Mouse (Mus musculus): ENCODE data around the gene Slc25a39. TPM values are rescaled to one million over a fixed set of nuclear protein-coding genes. Genes with fewer than 3 reads are reported as not detected.

Gene Slc25a39
- polyA plus RNA-seq, 1 experiment from 2014 or later: 168 TPM

GRCm38 (mm10) chr11:102374108-102374725 is 33.5 kb downstream of the Slc25a39 start:
- H3K9me3 ChIP-seq (replicated peaks; ENCODE audit: control insufficient read depth, low read length): no peaks in the 10 kb centered on the region
- DNase-seq (ENCODE audit: low spot score) (no peak), ATAC-seq (replicated peaks; ENCODE audit: insufficient number of reproducible peaks, low FRiP score, low TSS enrichment, low read depth) (no peak)
- 79% methylated on average over 7 of the region's 7 CpGs for WGBS
- H3K4me3 ChIP-seq (ENCODE audit: low read depth, low read length): no peak overlapping the region
- no peaks in the 10 kb centered on the region for H3K27me3 ChIP-seq (ENCODE audit: control insufficient read depth, insufficient read depth, low read length)
- no peaks in the 10 kb centered on the region for H3K36me3 ChIP-seq (replicated peaks; ENCODE audit: control insufficient read depth, insufficient read depth, low read depth, low read length)
- no peak overlapping the region for H3K4me2 ChIP-seq (ENCODE audit: low read depth, low read length)
- H3K4me1 ChIP-seq (ENCODE audit: control insufficient read depth, insufficient read depth, low read length): no peaks in the 10 kb centered on the region
- H3K27ac ChIP-seq (replicated peaks; ENCODE audit: low read depth, low read length): no peak overlapping the region
- no peak overlapping the region for H3K9ac ChIP-seq (replicated peaks; ENCODE audit: low read length)

GRCm38 (mm10) chr11:102373646-102374045 is 34.1 kb downstream of the Slc25a39 start:
- ATAC-seq (replicated peaks; ENCODE audit: insufficient number of reproducible peaks, low FRiP score, low TSS enrichment, low read depth): no peak
- DNase-seq (ENCODE audit: low spot score): no peak
- no peak overlapping the region for H3K4me3 ChIP-seq (ENCODE audit: low read depth, low read length)
- H3K36me3 ChIP-seq (replicated peaks; ENCODE audit: control insufficient read depth, insufficient read depth, low read depth, low read length): no peaks in the 10 kb centered on the region
- peak overlapping the region; percentile 19; the same call in 1 of the 2 replicates for H3K4me2 ChIP-seq (ENCODE audit: low read depth, low read length)
- no peak overlapping the region; the same call in 1 of the 2 replicates for H3K27ac ChIP-seq (replicated peaks; ENCODE audit: low read depth, low read length)
- H3K9me3 ChIP-seq (replicated peaks; ENCODE audit: control insufficient read depth, low read length): no peaks in the 10 kb centered on the region
- H3K27me3 ChIP-seq (ENCODE audit: control insufficient read depth, insufficient read depth, low read length): no peaks in the 10 kb centered on the region
- 24% methylated on average over 2 of the region's 2 CpGs for WGBS
- H3K9ac ChIP-seq (replicated peaks; ENCODE audit: low read length): no peak overlapping the region
- no peaks in the 10 kb centered on the region for H3K4me1 ChIP-seq (ENCODE audit: control insufficient read depth, insufficient read depth, low read length)

- Histone ChIP-seq H3K9me3 (replicated peaks; ENCODE audit: control insufficient read depth, low read length) (no peaks in the 10 kb centered on the region), H3K27ac (replicated peaks; ENCODE audit: low read depth, low read length) (no peak overlapping the region), H3K4me1 (ENCODE audit: control insufficient read depth, insufficient read depth, low read length) (no peaks in the 10 kb centered on the region), H3K4me2 (ENCODE audit: low read depth, low read length) (no peak overlapping the region), H3K9ac (replicated peaks; ENCODE audit: low read length) (no peak overlapping the region), H3K36me3 (replicated peaks; ENCODE audit: control insufficient read depth, insufficient read depth, low read depth, low read length) (no peaks in the 10 kb centered on the region), H3K27me3 (ENCODE audit: control insufficient read depth, insufficient read depth, low read length) (no peaks in the 10 kb centered on the region), H3K4me3 (ENCODE audit: low read depth, low read length) (no peak overlapping the region)
- 41% methylated on average over 14 of the region's 14 CpGs for WGBS
- DNase-seq (ENCODE audit: low spot score): no peak
- no peak for ATAC-seq (replicated peaks; ENCODE audit: insufficient number of reproducible peaks, low FRiP score, low TSS enrichment, low read depth)
Observed at GRCm38 (mm10) chr11:102372936-102373335, 34.8 kb downstream of the Slc25a39 start.

- H3K4me3 ChIP-seq (ENCODE audit: low read depth, low read length): no peak overlapping the region
- no peaks in the 10 kb centered on the region for H3K4me1 ChIP-seq (ENCODE audit: control insufficient read depth, insufficient read depth, low read length)
- no peaks in the 10 kb centered on the region for H3K27me3 ChIP-seq (ENCODE audit: control insufficient read depth, insufficient read depth, low read length)
- no peaks in the 10 kb centered on the region for H3K36me3 ChIP-seq (replicated peaks; ENCODE audit: control insufficient read depth, insufficient read depth, low read depth, low read length)
- H3K4me2 ChIP-seq (ENCODE audit: low read depth, low read length): no peak overlapping the region
- no peak overlapping the region for H3K27ac ChIP-seq (replicated peaks; ENCODE audit: low read depth, low read length)
- ATAC-seq (replicated peaks; ENCODE audit: insufficient number of reproducible peaks, low FRiP score, low TSS enrichment, low read depth) (no peak), DNase-seq (ENCODE audit: low spot score) (no peak)
- H3K9me3 ChIP-seq (replicated peaks; ENCODE audit: control insufficient read depth, low read length): no peaks in the 10 kb centered on the region
- 84% methylated on average over 12 of the region's 12 CpGs for WGBS
- no peak overlapping the region for H3K9ac ChIP-seq (replicated peaks; ENCODE audit: low read length)
Observed at GRCm38 (mm10) chr11:102371926-102372685, 35.6 kb downstream of the Slc25a39 start.

GRCm38 (mm10) chr11:102370285-102370684 is 37.5 kb downstream of the Slc25a39 start:
- no peak for DNase-seq (ENCODE audit: low spot score)
- H3K4me1 ChIP-seq (ENCODE audit: control insufficient read depth, insufficient read depth, low read length): no peaks in the 10 kb centered on the region
- no peak overlapping the region for H3K27ac ChIP-seq (replicated peaks; ENCODE audit: low read depth, low read length)
- H3K9me3 ChIP-seq (replicated peaks; ENCODE audit: control insufficient read depth, low read length): no peaks in the 10 kb centered on the region
- no peak overlapping the region for H3K4me3 ChIP-seq (ENCODE audit: low read depth, low read length)
- WGBS: 43% methylated on average over 7 of the region's 7 CpGs
- H3K36me3 ChIP-seq (replicated peaks; ENCODE audit: control insufficient read depth, insufficient read depth, low read depth, low read length): no peaks in the 10 kb centered on the region
- no peak overlapping the region for H3K4me2 ChIP-seq (ENCODE audit: low read depth, low read length)
- H3K9ac ChIP-seq (replicated peaks; ENCODE audit: low read length): no peak overlapping the region
- no peaks in the 10 kb centered on the region for H3K27me3 ChIP-seq (ENCODE audit: control insufficient read depth, insufficient read depth, low read length)
- no peak for ATAC-seq (replicated peaks; ENCODE audit: insufficient number of reproducible peaks, low FRiP score, low TSS enrichment, low read depth)

- ATAC-seq (replicated peaks; ENCODE audit: insufficient number of reproducible peaks, low FRiP score, low TSS enrichment, low read depth) (no peak), DNase-seq (ENCODE audit: low spot score) (no peak)
- Histone ChIP-seq H3K9ac (replicated peaks; ENCODE audit: low read length) (no peak overlapping the region), H3K9me3 (replicated peaks; ENCODE audit: control insufficient read depth, low read length) (no peaks in the 10 kb centered on the region), H3K27ac (replicated peaks; ENCODE audit: low read depth, low read length) (no peak overlapping the region), H3K4me2 (ENCODE audit: low read depth, low read length) (no peak overlapping the region), H3K27me3 (ENCODE audit: control insufficient read depth, insufficient read depth, low read length) (no peaks in the 10 kb centered on the region), H3K4me3 (ENCODE audit: low read depth, low read length) (no peak overlapping the region), H3K36me3 (replicated peaks; ENCODE audit: control insufficient read depth, insufficient read depth, low read depth, low read length) (no peaks in the 10 kb centered on the region), H3K4me1 (ENCODE audit: control insufficient read depth, insufficient read depth, low read length) (no peaks in the 10 kb centered on the region)
- 71% methylated on average over 4 of the region's 4 CpGs for WGBS
Observed at GRCm38 (mm10) chr11:102369263-102369662, 38.5 kb downstream of the Slc25a39 start.

GRCm38 (mm10) chr11:102368347-102368746 is 39.4 kb downstream of the Slc25a39 start:
- DNase-seq (ENCODE audit: low spot score): no peak
- Histone ChIP-seq H3K27ac (replicated peaks; ENCODE audit: low read depth, low read length) (no peak overlapping the region), H3K36me3 (replicated peaks; ENCODE audit: control insufficient read depth, insufficient read depth, low read depth, low read length) (no peaks in the 10 kb centered on the region), H3K4me1 (ENCODE audit: control insufficient read depth, insufficient read depth, low read length) (no peaks in the 10 kb centered on the region), H3K27me3 (ENCODE audit: control insufficient read depth, insufficient read depth, low read length) (no peaks in the 10 kb centered on the region), H3K9ac (replicated peaks; ENCODE audit: low read length) (no peak overlapping the region), H3K4me2 (ENCODE audit: low read depth, low read length) (no peak overlapping the region), H3K9me3 (replicated peaks; ENCODE audit: control insufficient read depth, low read length) (no peaks in the 10 kb centered on the region), H3K4me3 (ENCODE audit: low read depth, low read length) (no peak overlapping the region)
- ATAC-seq (replicated peaks; ENCODE audit: insufficient number of reproducible peaks, low FRiP score, low TSS enrichment, low read depth): no peak
- WGBS: 87% methylated on average over 5 of the region's 5 CpGs

- no peaks in the 10 kb centered on the region for H3K27me3 ChIP-seq (ENCODE audit: control insufficient read depth, insufficient read depth, low read length)
- H3K4me2 ChIP-seq (ENCODE audit: low read depth, low read length): no peak overlapping the region
- ATAC-seq (replicated peaks; ENCODE audit: insufficient number of reproducible peaks, low FRiP score, low TSS enrichment, low read depth) (no peak), DNase-seq (ENCODE audit: low spot score) (no peak)
- no peaks in the 10 kb centered on the region for H3K9me3 ChIP-seq (replicated peaks; ENCODE audit: control insufficient read depth, low read length)
- H3K9ac ChIP-seq (replicated peaks; ENCODE audit: low read length): no peak overlapping the region
- H3K4me1 ChIP-seq (ENCODE audit: control insufficient read depth, insufficient read depth, low read length): no peaks in the 10 kb centered on the region
- H3K27ac ChIP-seq (replicated peaks; ENCODE audit: low read depth, low read length): no peak overlapping the region
- H3K36me3 ChIP-seq (replicated peaks; ENCODE audit: control insufficient read depth, insufficient read depth, low read depth, low read length): no peaks in the 10 kb centered on the region
- no peak overlapping the region for H3K4me3 ChIP-seq (ENCODE audit: low read depth, low read length)
- WGBS: 71% methylated on average over 9 of the region's 9 CpGs
Observed at GRCm38 (mm10) chr11:102367504-102368280, 40.1 kb downstream of the Slc25a39 start.

Data from embryonic facial prominence, embryonic 11.5 days (tissue).